Mouse (Mus musculus) cerebellum, adult 2 months (tissue): ENCODE measurements around the gene Abhd2.

Experiments used
- CTCF ChIP-seq: fragments of 200-500 bp; IDR thresholded peaks from 2 replicates; pipeline ENCODE4 v1.5.1; 2011; ENCODE audit warnings: low read depth, mild to moderate bottlenecking, control low read depth, low read length, moderate library complexity, borderline replicate concordance; ENCODE audit not compliant: insufficient read depth
- POLR2A ChIP-seq: fragments of 200-500 bp; IDR thresholded peaks from 2 replicates; pipeline ENCODE4 v1.6.1; 2011; ENCODE audit warnings: low read length, control low read depth, borderline replicate concordance; ENCODE audit not compliant: insufficient read depth

DNA sequence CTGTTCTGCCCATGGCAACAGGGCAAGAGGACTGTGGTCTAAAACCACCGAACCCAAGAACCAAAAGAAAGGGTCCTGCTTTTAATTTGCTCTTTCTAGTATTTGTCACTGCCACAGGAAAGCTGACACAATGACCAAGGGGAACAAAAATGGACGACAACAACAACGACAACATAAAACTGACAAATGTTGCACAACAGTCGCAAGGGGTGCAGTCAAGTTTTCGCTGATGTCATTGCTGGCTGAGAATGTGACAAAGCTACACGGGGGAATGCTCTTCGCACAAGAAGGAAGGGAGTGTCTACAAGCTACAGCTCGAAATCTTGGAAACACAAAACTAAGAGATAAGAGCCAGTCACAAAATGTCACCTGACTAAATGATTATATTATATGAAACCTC lies 47.5 kb upstream of the Abhd2 start:
- TF ChIP-seq CTCF (no peak), POLR2A (no peak)
